Mouse (Mus musculus): Measurements from ENCODE around the gene Insc. TPM values are rescaled to one million over a fixed set of nuclear protein-coding genes. Genes with fewer than 3 reads are reported as not detected.
A peak's percentile ranks its signal among the peaks of the same experiment; 100 is the strongest.

Insc gene
- polyA plus RNA-seq, 1 experiment from 2014 or later = 0.46 TPM

- Histone ChIP-seq H3K4me2 (no peak overlapping the region), H3K9me3 (replicated peaks) (no peaks in the 10 kb centered on the region), H3K27ac (no peak overlapping the region), H3K9ac (no peak overlapping the region), H3K27me3 (peaks cover 23% of the 10 kb centered on the region), H3K36me3 (ENCODE audit: poor library complexity, severe bottlenecking) (no peaks in the 10 kb centered on the region), H3K4me1 (peaks cover 15% of the 10 kb centered on the region), H3K4me3 (no peak overlapping the region)
- no peak for ATAC-seq
- 93% methylated on average over 4 of the region's 4 CpGs for WGBS
These were observed 146.7 kb downstream of the Insc start for GRCm38 (mm10) chr7:114890215-114890614.

GRCm38 (mm10) chr7:114892618-114893257, 149.2 kb downstream of the Insc start:
- Histone ChIP-seq H3K9ac (no peak overlapping the region), H3K9me3 (replicated peaks) (no peaks in the 10 kb centered on the region), H3K27me3 (peaks cover 32% of the 10 kb centered on the region), H3K36me3 (ENCODE audit: poor library complexity, severe bottlenecking) (no peaks in the 10 kb centered on the region), H3K27ac (no peak overlapping the region; the same call in 1 of the 2 replicates), H3K4me3 (no peak overlapping the region), H3K4me2 (no peak overlapping the region), H3K4me1 (peaks cover 24% of the 10 kb centered on the region)
- peak; percentile 82 for ATAC-seq

GRCm38 (mm10) chr7:114893889-114894288, 150.4 kb downstream of the Insc start:
- no peak for ATAC-seq
- no peak overlapping the region for H3K27ac ChIP-seq
- H3K9me3 ChIP-seq (replicated peaks) = no peaks in the 10 kb centered on the region
- no peak overlapping the region for H3K4me2 ChIP-seq
- peaks cover 24% of the 10 kb centered on the region for H3K4me1 ChIP-seq
- 79% methylated on average over 1 of the region's 1 CpGs for WGBS
- no peak overlapping the region for H3K9ac ChIP-seq
- peaks cover 36% of the 10 kb centered on the region for H3K27me3 ChIP-seq
- no peaks in the 10 kb centered on the region for H3K36me3 ChIP-seq (ENCODE audit: poor library complexity, severe bottlenecking)
- no peak overlapping the region for H3K4me3 ChIP-seq

GRCm38 (mm10) chr7:114896966-114897697, 153.6 kb downstream of the Insc start:
- Histone ChIP-seq H3K36me3 (ENCODE audit: poor library complexity, severe bottlenecking) (no peaks in the 10 kb centered on the region), H3K9ac (no peak overlapping the region), H3K4me3 (no peak overlapping the region), H3K4me2 (peak overlapping the region; percentile 19; the same call in 1 of the 2 replicates), H3K27me3 (peaks cover 52% of the 10 kb centered on the region), H3K9me3 (replicated peaks) (no peaks in the 10 kb centered on the region), H3K4me1 (peaks cover 24% of the 10 kb centered on the region), H3K27ac (no peak overlapping the region)
- WGBS = 28% methylated on average over 15 of the region's 15 CpGs
- peak; percentile 39; the same call in 1 of the 2 replicates for ATAC-seq

Other genes starting within 250 kb of the Insc start
- gene Cyp2r1, start 180.7 kb upstream of the Insc start, polyA plus RNA-seq (2015; fragmentation: Nextera tagmentation; extraction: Ambion mirVana) = 0.92 and 1.6 TPM in 2 replicates
- 1.4 and 1.8 TPM in 2 replicates for gene Calca, start 107.3 kb upstream of the Insc start, polyA plus RNA-seq (2015; fragmentation: Nextera tagmentation; extraction: Ambion mirVana)
- gene Calcb, start 25.1 kb upstream of the Insc start, polyA plus RNA-seq (2015; fragmentation: Nextera tagmentation; extraction: Ambion mirVana) = not detected in 2 replicates